Mouse (Mus musculus): ENCODE results near the gene Rps15.
A peak's percentile ranks its signal among the peaks of the same experiment; 100 is the strongest.

The Rps15 gene

GRCm38 (mm10) chr10:80260642-80261584 lies 31.3 kb upstream of the Rps15 start, which contains the start of the genes Gamt and Dazap1:
TSS of gene Gamt (minus strand) at chr10:80261012.
TSS of gene Dazap1 (plus strand) at chr10:80261486.
- DNase-seq (ENCODE audit: low spot score): peak; percentile 91

GRCm38 (mm10) chr10:80261585-80261968 lies 30.7 kb upstream of the Rps15 start:
- peak; percentile 96 for DNase-seq (ENCODE audit: low spot score)

GRCm38 (mm10) chr10:80262169-80262568 lies 30.1 kb upstream of the Rps15 start:
- no peak for DNase-seq (ENCODE audit: low spot score)

- DNase-seq (ENCODE audit: low spot score): no peak
Measured at GRCm38 (mm10) chr10:80262776-80263365, 29.4 kb upstream of the Rps15 start.

GRCm38 (mm10) chr10:80264341-80265148 lies 27.7 kb upstream of the Rps15 start:
- peak; percentile 100 for DNase-seq (ENCODE audit: low spot score)

GRCm38 (mm10) chr10:80265149-80265486 lies 27.1 kb upstream of the Rps15 start:
- DNase-seq (ENCODE audit: low spot score): no peak

- DNase-seq (ENCODE audit: low spot score): no peak
Measured at GRCm38 (mm10) chr10:80270099-80270498, 22.2 kb upstream of the Rps15 start.

- DNase-seq (ENCODE audit: low spot score): no peak
Measured at GRCm38 (mm10) chr10:80270734-80271181, 21.5 kb upstream of the Rps15 start.

GRCm38 (mm10) chr10:80271186-80271843 lies 20.9 kb upstream of the Rps15 start:
- DNase-seq (ENCODE audit: low spot score): no peak

GRCm38 (mm10) chr10:80271870-80272585 lies 20.2 kb upstream of the Rps15 start:
- DNase-seq (ENCODE audit: low spot score): no peak

- DNase-seq (ENCODE audit: low spot score): no peak
Measured at GRCm38 (mm10) chr10:80273847-80274246, 18.4 kb upstream of the Rps15 start.

GRCm38 (mm10) chr10:80276238-80276637 lies 16.0 kb upstream of the Rps15 start:
- DNase-seq (ENCODE audit: low spot score): no peak

GRCm38 (mm10) chr10:80278390-80278789 lies 13.9 kb upstream of the Rps15 start:
- DNase-seq (ENCODE audit: low spot score): no peak

GRCm38 (mm10) chr10:80279273-80279672 lies 13.0 kb upstream of the Rps15 start:
- DNase-seq (ENCODE audit: low spot score): no peak

GRCm38 (mm10) chr10:80281304-80281703 lies 10.9 kb upstream of the Rps15 start:
- DNase-seq (ENCODE audit: low spot score): no peak

- DNase-seq (ENCODE audit: low spot score): no peak
Measured at GRCm38 (mm10) chr10:80281921-80282371, 10.3 kb upstream of the Rps15 start.

GRCm38 (mm10) chr10:80282481-80283441 lies 9.5 kb upstream of the Rps15 start:
- no peak for DNase-seq (ENCODE audit: low spot score)

- DNase-seq (ENCODE audit: low spot score): no peak
Measured at GRCm38 (mm10) chr10:80285222-80286070, 6.8 kb upstream of the Rps15 start.

- no peak for DNase-seq (ENCODE audit: low spot score)
Measured at GRCm38 (mm10) chr10:80288097-80288496, 4.2 kb upstream of the Rps15 start.
